Mouse (Mus musculus) thymus, adult 2 months (tissue): ENCODE data around the gene Aebp2. TPM values are rescaled to one million over a fixed set of nuclear protein-coding genes. Genes with fewer than 3 reads are reported as not detected.
"Not testable (repeated sequence)": the region's sequence is repeated elsewhere in the genome, so short reads cannot be mapped to it uniquely, and the experiment has no call there.

ENCODE experiments used
- DNase-seq: peaks from one replicate; pipeline ENCODE4 v3.0.0; 2021
- H3K27ac ChIP-seq: fragments of 200-500 bp; 2 replicates; pipeline ENCODE4 v1.5.1; 2012; ENCODE audit warnings: low read length, control low read depth; ENCODE audit not compliant: control insufficient read depth, insufficient read depth
- H3K27me3 ChIP-seq: fragments of 200-500 bp; 2 replicates; pipeline ENCODE4 v1.6.1; 2012; ENCODE audit warnings: mild to moderate bottlenecking, low read length, moderate library complexity, mixed read lengths; ENCODE audit not compliant: control insufficient read depth, insufficient read depth
- H3K36me3 ChIP-seq: fragments of 200-500 bp; 2 replicates; pipeline ENCODE4 v1.6.1; 2012; ENCODE audit warnings: mild to moderate bottlenecking, low read length, moderate library complexity; ENCODE audit not compliant: control insufficient read depth, insufficient read depth
- H3K4me1 ChIP-seq: fragments of 200-500 bp; replicated peaks from 2 replicates; pipeline ENCODE4 v1.6.1; 2012; ENCODE audit warnings: low read length; ENCODE audit not compliant: control insufficient read depth, insufficient read depth
- H3K4me3 ChIP-seq: fragments of 200-500 bp; 2 replicates; pipeline ENCODE4 v1.5.1; 2012; ENCODE audit warnings: mild to moderate bottlenecking, low read length, control low read depth, moderate library complexity; ENCODE audit not compliant: control insufficient read depth, insufficient read depth
- CTCF ChIP-seq: fragments of 200-500 bp; IDR thresholded peaks from 2 replicates; pipeline ENCODE4 v1.5.1; 2012; ENCODE audit warnings: mild to moderate bottlenecking, control low read depth, low read length, moderate library complexity, borderline replicate concordance; ENCODE audit not compliant: control insufficient read depth, poor library complexity, insufficient read depth; ENCODE audit errors: extremely low read depth
- POLR2A ChIP-seq: fragments of 200-500 bp; IDR thresholded peaks from 2 replicates; pipeline ENCODE4 v1.6.1; 2012; ENCODE audit warnings: mild to moderate bottlenecking, low read length, control low read depth, moderate library complexity; ENCODE audit not compliant: control insufficient read depth, poor library complexity, insufficient read depth; ENCODE audit errors: extremely low read depth
- WGBS: fragments of 180-500 bp; shearing (Covaris S2); methylation state at CpG from one replicate; pipeline ENCODE4 v1.1.7; 2018; 5-methylcytosine and 5-hydroxymethylcytosine counted together
- polyA plus RNA-seq: library from polyadenylated mRNA; depleted of rRNA; stranded (reverse); fragments of >200 nt; gene quantifications from 2 replicates; pipeline ENCODE4 v1.2.3, GENCODE M21; 2012

Gene Aebp2
- polyA plus RNA-seq, 1 experiment = 56.9 TPM

- WGBS = 92% methylated on average over 7 of the region's 7 CpGs
- no peaks in the 10 kb centered on the region for H3K36me3 ChIP-seq
- TF ChIP-seq CTCF (no peak), POLR2A (no peak)
Measured at GRCm38 (mm10) chr6:140661777-140662176, 39.3 kb downstream of the Aebp2 start.

GRCm38 (mm10) chr6:140662290-140662689 lies 39.8 kb downstream of the Aebp2 start:
- 83% methylated on average over 6 of the region's 6 CpGs for WGBS
- TF ChIP-seq POLR2A (no peak), CTCF (no peak)
- Histone ChIP-seq H3K27ac (no peak overlapping the region), H3K27me3 (no peaks in the 10 kb centered on the region), H3K36me3 (no peaks in the 10 kb centered on the region), H3K4me1 (peaks cover 5% of the 10 kb centered on the region; the same call in 1 of the 2 replicates), H3K4me3 (no peak overlapping the region)
- no peak for DNase-seq

More at GRCm38 (mm10) chr6:140661777-140662176, 39.3 kb downstream of the Aebp2 start:
- no peak for DNase-seq
- H3K27ac ChIP-seq = no peak overlapping the region
- H3K4me3 ChIP-seq = no peak overlapping the region
- no peaks in the 10 kb centered on the region for H3K27me3 ChIP-seq
- peaks cover 7% of the 10 kb centered on the region; the same call in 1 of the 2 replicates for H3K4me1 ChIP-seq

GRCm38 (mm10) chr6:140662697-140663096 lies 40.2 kb downstream of the Aebp2 start:
- not testable (repeated sequence) for H3K27ac ChIP-seq, H3K4me3 ChIP-seq, DNase-seq, H3K36me3 ChIP-seq, H3K4me1 ChIP-seq, H3K27me3 ChIP-seq
- WGBS = 69% methylated on average over 3 of the region's 3 CpGs

- Histone ChIP-seq H3K4me3 (no peak overlapping the region), H3K27me3 (no peaks in the 10 kb centered on the region), H3K36me3 (no peaks in the 10 kb centered on the region), H3K27ac (no peak overlapping the region), H3K4me1 (no peaks in the 10 kb centered on the region)
- 90% methylated on average over 5 of the region's 5 CpGs for WGBS
- DNase-seq = no peak
- no peak for TF ChIP-seq POLR2A
- no peak for TF ChIP-seq CTCF
Measured at GRCm38 (mm10) chr6:140664611-140665010, 42.1 kb downstream of the Aebp2 start.

GRCm38 (mm10) chr6:140666486-140667240 lies 44.2 kb downstream of the Aebp2 start:
- whole genome bisulfite sequencing = 84% methylated on average over 18 of the region's 18 CpGs
- TF ChIP-seq POLR2A (no peak), CTCF (no peak)
- H3K36me3 ChIP-seq = no peaks in the 10 kb centered on the region
- no peak overlapping the region for H3K27ac ChIP-seq
- no peaks in the 10 kb centered on the region for H3K4me1 ChIP-seq
- H3K4me3 ChIP-seq = no peak overlapping the region
- DNase-seq = no peak
- no peaks in the 10 kb centered on the region for H3K27me3 ChIP-seq

- TF ChIP-seq CTCF (no peak), POLR2A (no peak)
- no peak for DNase-seq
- no peak overlapping the region for H3K27ac ChIP-seq
- no peaks in the 10 kb centered on the region for H3K27me3 ChIP-seq
- H3K4me3 ChIP-seq = no peak overlapping the region
- WGBS = 96% methylated on average over 8 of the region's 8 CpGs
- no peaks in the 10 kb centered on the region for H3K36me3 ChIP-seq
- no peaks in the 10 kb centered on the region for H3K4me1 ChIP-seq
Measured at GRCm38 (mm10) chr6:140667289-140667906, 44.9 kb downstream of the Aebp2 start.

GRCm38 (mm10) chr6:140674414-140674813 lies 52.0 kb downstream of the Aebp2 start:
- no peak for TF ChIP-seq POLR2A
- no peak for TF ChIP-seq CTCF
- Histone ChIP-seq H3K4me3 (no peak overlapping the region), H3K4me1 (peaks cover 11% of the 10 kb centered on the region), H3K36me3 (no peaks in the 10 kb centered on the region), H3K27me3 (no peaks in the 10 kb centered on the region), H3K27ac (no peak overlapping the region)
- 94% methylated on average over 3 of the region's 3 CpGs for WGBS
- no peak for DNase-seq
